Mouse (Mus musculus): ENCODE data around the gene Sash3. TPM values are rescaled to one million over a fixed set of nuclear protein-coding genes. Genes with fewer than 3 reads are reported as not detected.

Sash3 gene
- polyA plus RNA-seq, 1 experiment from 2014 or later = 1.2 TPM

DNA sequence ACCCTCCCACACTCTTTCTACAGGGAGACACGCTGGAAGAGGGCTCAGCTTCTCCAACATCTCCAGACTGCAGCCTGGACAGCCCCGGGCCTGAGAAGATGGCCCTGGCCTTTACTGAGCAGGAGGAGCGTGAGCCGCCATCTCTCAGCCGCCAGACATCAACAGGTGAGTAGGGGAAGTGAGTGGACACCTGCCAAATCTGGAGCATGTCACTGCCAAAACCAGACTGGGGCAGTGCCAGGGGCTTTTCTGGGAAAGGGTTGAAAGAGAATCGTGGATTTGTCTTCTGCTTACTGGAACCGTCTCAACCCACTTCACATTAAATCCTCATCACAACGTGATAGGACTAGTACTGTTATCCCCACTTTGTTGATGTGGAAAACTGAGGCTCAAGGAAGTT lies 11.2 kb downstream of the Sash3 start:
- Histone ChIP-seq H3K9ac (ENCODE audit: low read length) (no peak overlapping the region), H3K27me3 (ENCODE audit: control insufficient read depth, insufficient read depth, low read length) (peaks cover 10% of the 10 kb centered on the region; the same call in 1 of the 2 replicates), H3K36me3 (ENCODE audit: control insufficient read depth, insufficient read depth, low read length) (no peaks in the 10 kb centered on the region), H3K9me3 (ENCODE audit: control insufficient read depth, low read length) (no peaks in the 10 kb centered on the region), H3K4me3 (ENCODE audit: control insufficient read depth in 1 of 2, insufficient read depth in 1 of 2, low read depth in 1 of 2, low read length in 2 of 2) (no peak overlapping the region), H3K27ac (replicated peaks in 1 of 2; ENCODE audit: control insufficient read depth in 1 of 2, insufficient read depth in 1 of 2, low read depth in 2 of 2, low read length in 2 of 2) (no peak overlapping the region), H3K4me1 (ENCODE audit: control insufficient read depth in 2 of 2, insufficient read depth in 2 of 2, low read length in 2 of 2) (peaks cover 4% of the 10 kb centered on the region in 2 experiments), H3K4me2 (ENCODE audit: low read length) (no peak overlapping the region)
- ATAC-seq (ENCODE audit: insufficient number of reproducible peaks, insufficient read depth, low FRiP score, low read depth) = no peak
- 77% methylated on average over 8 of the region's 8 CpGs for WGBS

DNA sequence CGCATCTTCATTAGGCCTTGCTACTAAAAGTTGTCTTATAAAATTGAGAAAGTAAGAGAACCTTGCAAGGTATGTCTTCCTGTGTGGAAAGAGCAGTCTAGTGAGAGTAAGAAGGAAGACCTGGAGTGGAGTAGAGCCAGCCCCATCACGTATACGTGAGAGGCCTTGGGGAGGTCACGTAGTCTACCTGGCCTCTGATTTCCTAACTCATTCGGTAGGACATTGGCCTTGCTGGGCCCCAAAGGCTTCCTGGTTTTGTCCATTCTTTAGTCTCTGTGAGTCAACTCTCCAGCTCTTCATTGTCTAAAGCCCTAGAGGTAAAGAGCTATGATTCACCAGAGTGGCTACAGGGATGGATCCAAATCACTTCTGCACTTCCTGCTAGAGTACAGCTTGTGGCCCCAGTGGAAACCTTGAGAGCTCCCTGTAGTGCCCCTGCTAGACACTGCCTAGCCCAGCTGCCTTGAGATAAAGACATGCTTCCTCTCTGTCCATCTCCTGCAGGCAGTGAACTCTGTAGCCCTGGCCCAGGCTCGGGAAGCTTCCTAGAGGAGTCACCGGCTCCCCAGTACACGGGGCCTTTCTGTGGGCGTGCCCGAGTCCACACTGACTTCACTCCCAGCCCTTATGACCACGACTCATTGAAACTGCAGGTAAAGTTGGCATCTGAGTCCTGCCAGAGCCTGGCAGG lies 12.1 kb downstream of the Sash3 start:
- Histone ChIP-seq H3K4me1 (ENCODE audit: control insufficient read depth in 2 of 2, insufficient read depth in 2 of 2, low read length in 2 of 2) (no peaks in the 10 kb centered on the region; a peak in 1 of 4 replicates), H3K9ac (ENCODE audit: low read length) (no peak overlapping the region), H3K27me3 (ENCODE audit: control insufficient read depth, insufficient read depth, low read length) (peaks cover 10% of the 10 kb centered on the region; the same call in 1 of the 2 replicates), H3K4me3 (ENCODE audit: control insufficient read depth in 1 of 2, insufficient read depth in 1 of 2, low read depth in 1 of 2, low read length in 2 of 2) (no peak overlapping the region), H3K4me2 (ENCODE audit: low read length) (no peak overlapping the region), H3K9me3 (ENCODE audit: control insufficient read depth, low read length) (no peaks in the 10 kb centered on the region), H3K36me3 (ENCODE audit: control insufficient read depth, insufficient read depth, low read length) (no peaks in the 10 kb centered on the region), H3K27ac (replicated peaks in 1 of 2; ENCODE audit: control insufficient read depth in 1 of 2, insufficient read depth in 1 of 2, low read depth in 2 of 2, low read length in 2 of 2) (no peak overlapping the region)
- WGBS = 80% methylated on average over 11 of the region's 11 CpGs
- ATAC-seq (ENCODE audit: insufficient number of reproducible peaks, insufficient read depth, low FRiP score, low read depth) = no peak

DNA sequence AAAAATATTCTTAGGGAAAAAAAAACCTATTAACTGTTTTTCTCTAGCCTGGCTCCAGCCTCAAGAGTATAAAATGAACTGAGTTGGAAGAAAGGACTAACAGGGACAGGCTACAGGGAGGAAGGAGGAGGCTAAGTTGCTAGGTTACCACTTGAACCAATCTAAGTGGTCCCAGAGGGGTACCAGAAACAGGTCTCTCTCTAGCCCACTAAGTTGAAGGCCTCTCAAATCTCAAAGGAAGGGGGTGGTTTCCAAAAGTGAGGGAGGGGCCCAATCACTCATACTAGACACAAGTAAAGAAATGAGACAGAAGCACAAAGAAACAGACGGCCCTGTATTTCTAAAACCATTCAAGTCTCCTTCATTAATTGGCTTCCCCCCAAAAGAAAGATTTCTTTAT lies 23.7 kb downstream of the Sash3 start:
- no peak for ATAC-seq (ENCODE audit: insufficient number of reproducible peaks, insufficient read depth, low FRiP score, low read depth)
- Histone ChIP-seq H3K4me1 (ENCODE audit: control insufficient read depth in 2 of 2, insufficient read depth in 2 of 2, low read length in 2 of 2) (no peaks in the 10 kb centered on the region), H3K9ac (ENCODE audit: low read length) (no peak overlapping the region), H3K4me3 (ENCODE audit: control insufficient read depth in 1 of 2, insufficient read depth in 1 of 2, low read depth in 1 of 2, low read length in 2 of 2) (no peak overlapping the region), H3K27ac (replicated peaks in 1 of 2; ENCODE audit: control insufficient read depth in 1 of 2, insufficient read depth in 1 of 2, low read depth in 2 of 2, low read length in 2 of 2) (no peak overlapping the region), H3K4me2 (ENCODE audit: low read length) (no peak overlapping the region), H3K36me3 (ENCODE audit: control insufficient read depth, insufficient read depth, low read length) (0 out of 2 replicates have a peak, but pooled peaks cover 7% of the 10 kb centered on the region), H3K27me3 (ENCODE audit: control insufficient read depth, insufficient read depth, low read length) (no peaks in the 10 kb centered on the region), H3K9me3 (ENCODE audit: control insufficient read depth, low read length) (no peaks in the 10 kb centered on the region)
- 68% methylated on average over 1 of the region's 1 CpGs for WGBS

DNA sequence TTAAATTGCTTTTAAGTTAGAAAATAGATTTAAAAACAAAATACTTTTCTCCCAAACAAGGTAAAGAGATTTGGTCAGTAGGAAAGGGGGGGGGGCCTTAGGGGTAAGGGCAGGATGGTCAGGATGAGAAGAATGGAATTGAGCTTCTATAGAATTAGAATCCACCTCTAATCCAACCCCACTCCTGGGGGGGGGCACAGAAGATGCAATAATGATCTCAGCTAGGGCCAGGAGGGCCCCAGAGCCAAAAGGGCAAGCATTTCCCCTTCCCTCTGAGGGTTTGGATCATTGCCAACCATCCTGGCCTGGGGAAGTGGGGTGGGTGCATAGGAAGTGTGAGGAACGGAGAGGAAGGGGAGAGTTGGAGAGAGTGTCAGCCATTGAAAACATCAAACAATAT lies 24.1 kb downstream of the Sash3 start:
- no peaks in the 10 kb centered on the region for H3K4me1 ChIP-seq (ENCODE audit: control insufficient read depth in 2 of 2, insufficient read depth in 2 of 2, low read length in 2 of 2)
- H3K27me3 ChIP-seq (ENCODE audit: control insufficient read depth, insufficient read depth, low read length) = no peaks in the 10 kb centered on the region
- H3K36me3 ChIP-seq (ENCODE audit: control insufficient read depth, insufficient read depth, low read length) = 0 out of 2 replicates have a peak, but pooled peaks cover 7% of the 10 kb centered on the region
- H3K9ac ChIP-seq (ENCODE audit: low read length) = no peak overlapping the region
- 64% methylated on average over 1 of the region's 1 CpGs for WGBS
- H3K4me3 ChIP-seq (ENCODE audit: control insufficient read depth in 1 of 2, insufficient read depth in 1 of 2, low read depth in 1 of 2, low read length in 2 of 2) = no peak overlapping the region
- H3K9me3 ChIP-seq (ENCODE audit: control insufficient read depth, low read length) = no peaks in the 10 kb centered on the region
- ATAC-seq (ENCODE audit: insufficient number of reproducible peaks, insufficient read depth, low FRiP score, low read depth) = no peak
- H3K4me2 ChIP-seq (ENCODE audit: low read length) = no peak overlapping the region
- H3K27ac ChIP-seq (replicated peaks in 1 of 2; ENCODE audit: control insufficient read depth in 1 of 2, insufficient read depth in 1 of 2, low read depth in 2 of 2, low read length in 2 of 2) = no peak overlapping the region

DNA sequence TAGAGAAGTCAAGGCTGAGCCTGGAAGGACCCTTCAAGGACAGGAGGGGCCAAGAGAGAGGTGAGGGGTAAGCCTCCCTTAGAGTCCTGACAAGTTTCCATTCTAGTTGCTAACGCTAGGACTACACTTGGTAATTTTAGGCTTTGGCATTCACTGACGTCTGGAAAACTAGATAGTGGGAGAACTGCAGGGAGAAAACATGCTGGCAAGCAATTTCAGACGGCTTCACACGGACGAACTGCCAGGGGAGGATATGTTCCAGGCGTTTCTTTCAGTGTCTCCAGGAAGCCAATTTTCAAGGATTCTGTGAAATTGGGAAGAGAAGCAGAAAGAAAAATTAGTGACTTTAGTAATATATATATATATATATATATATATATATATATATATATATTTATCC lies 35.6 kb downstream of the Sash3 start:
- no peak for ATAC-seq (ENCODE audit: insufficient number of reproducible peaks, insufficient read depth, low FRiP score, low read depth)
- Histone ChIP-seq H3K27ac (replicated peaks in 1 of 2; ENCODE audit: control insufficient read depth in 1 of 2, insufficient read depth in 1 of 2, low read depth in 2 of 2, low read length in 2 of 2) (no peak overlapping the region), H3K27me3 (ENCODE audit: control insufficient read depth, insufficient read depth, low read length) (no peaks in the 10 kb centered on the region), H3K9me3 (ENCODE audit: control insufficient read depth, low read length) (no peaks in the 10 kb centered on the region), H3K4me2 (ENCODE audit: low read length) (no peak overlapping the region), H3K4me1 (ENCODE audit: control insufficient read depth in 2 of 2, insufficient read depth in 2 of 2, low read length in 2 of 2) (no peaks in the 10 kb centered on the region), H3K36me3 (ENCODE audit: control insufficient read depth, insufficient read depth, low read length) (0 out of 2 replicates have a peak, but pooled peaks cover 9% of the 10 kb centered on the region), H3K4me3 (ENCODE audit: control insufficient read depth in 1 of 2, insufficient read depth in 1 of 2, low read depth in 1 of 2, low read length in 2 of 2) (no peak overlapping the region), H3K9ac (ENCODE audit: low read length) (no peak overlapping the region)
- WGBS = 44% methylated on average over 6 of the region's 6 CpGs

DNA sequence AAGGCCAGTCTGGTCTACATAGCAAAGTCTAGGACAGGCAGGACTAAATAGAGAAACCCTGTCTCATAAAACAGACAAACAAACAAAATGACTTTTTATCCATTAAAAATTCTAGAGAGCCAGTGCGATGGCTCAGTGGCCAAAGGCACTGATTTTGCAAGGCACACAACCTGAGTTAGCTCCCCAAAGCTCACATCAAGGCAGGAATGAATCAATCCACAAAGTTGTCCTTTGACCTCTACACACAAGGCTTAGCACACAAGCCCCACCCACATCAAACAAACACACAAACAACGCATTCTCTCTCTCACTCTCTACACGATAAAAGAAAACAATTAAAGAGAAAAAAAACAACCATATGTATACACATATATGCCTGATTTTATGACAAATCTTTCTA lies 38.5 kb downstream of the Sash3 start:
- Histone ChIP-seq H3K27ac (replicated peaks in 1 of 2; ENCODE audit: control insufficient read depth in 1 of 2, insufficient read depth in 1 of 2, low read depth in 2 of 2, low read length in 2 of 2) (no peak overlapping the region), H3K4me1 (ENCODE audit: control insufficient read depth in 2 of 2, insufficient read depth in 2 of 2, low read length in 2 of 2) (no peaks in the 10 kb centered on the region), H3K4me3 (ENCODE audit: control insufficient read depth in 1 of 2, insufficient read depth in 1 of 2, low read depth in 1 of 2, low read length in 2 of 2) (no peak overlapping the region), H3K4me2 (ENCODE audit: low read length) (no peak overlapping the region), H3K9me3 (ENCODE audit: control insufficient read depth, low read length) (no peaks in the 10 kb centered on the region), H3K27me3 (ENCODE audit: control insufficient read depth, insufficient read depth, low read length) (no peaks in the 10 kb centered on the region), H3K36me3 (ENCODE audit: control insufficient read depth, insufficient read depth, low read length) (0 out of 2 replicates have a peak, but pooled peaks cover 5% of the 10 kb centered on the region), H3K9ac (ENCODE audit: low read length) (no peak overlapping the region)
- ATAC-seq (ENCODE audit: insufficient number of reproducible peaks, insufficient read depth, low FRiP score, low read depth) = no peak
- WGBS = 65% methylated on average over 3 of the region's 3 CpGs

DNA sequence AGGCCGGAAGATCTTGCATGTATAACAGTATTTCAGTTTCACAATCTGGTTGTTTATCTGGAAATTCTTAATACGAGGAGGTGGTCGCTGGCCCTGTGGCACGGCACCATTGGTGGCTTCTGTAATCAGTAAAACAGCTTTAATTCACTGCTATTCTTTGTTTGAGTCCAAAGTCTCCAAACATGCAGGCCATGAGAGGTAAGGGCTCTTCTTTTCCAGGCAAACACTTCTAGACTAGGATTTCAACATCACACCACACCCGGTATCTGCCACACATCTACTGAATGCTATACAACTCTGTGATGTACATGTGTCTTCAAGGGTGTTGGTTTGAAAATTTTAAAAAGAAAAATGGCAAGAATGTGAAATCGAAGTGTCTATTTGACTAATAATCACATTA lies 45.0 kb downstream of the Sash3 start:
- H3K4me1 ChIP-seq (ENCODE audit: control insufficient read depth in 2 of 2, insufficient read depth in 2 of 2, low read length in 2 of 2) = peaks cover 0 to 4% of the 10 kb centered on the region in 2 experiments; a peak in 1 of 4 replicates
- no peak for ATAC-seq (ENCODE audit: insufficient number of reproducible peaks, insufficient read depth, low FRiP score, low read depth)

More for the DNA sequence above, 45.0 kb downstream of the Sash3 start:
- 86% methylated on average over 6 of the region's 6 CpGs for WGBS
- H3K9ac ChIP-seq (ENCODE audit: low read length) = no peak overlapping the region
- no peaks in the 10 kb centered on the region for H3K9me3 ChIP-seq (ENCODE audit: control insufficient read depth, low read length)
- H3K27ac ChIP-seq (replicated peaks in 1 of 2; ENCODE audit: control insufficient read depth in 1 of 2, insufficient read depth in 1 of 2, low read depth in 2 of 2, low read length in 2 of 2) = no peak overlapping the region
- no peak overlapping the region for H3K4me3 ChIP-seq (ENCODE audit: control insufficient read depth in 1 of 2, insufficient read depth in 1 of 2, low read depth in 1 of 2, low read length in 2 of 2)
- H3K27me3 ChIP-seq (ENCODE audit: control insufficient read depth, insufficient read depth, low read length) = no peaks in the 10 kb centered on the region
- 0 out of 2 replicates have a peak, but pooled peaks cover 9% of the 10 kb centered on the region for H3K36me3 ChIP-seq (ENCODE audit: control insufficient read depth, insufficient read depth, low read length)
- H3K4me2 ChIP-seq (ENCODE audit: low read length) = no peak overlapping the region
